Mouse (Mus musculus) brain, embryonic 14.5 days (tissue): ENCODE results near the gene Pomt1. TPM values are rescaled to one million over a fixed set of nuclear protein-coding genes. Genes with fewer than 3 reads are reported as not detected.

Source experiments
- DNase-seq: peaks from one replicate; pipeline ENCODE4 v3.0.0-alpha.2; 2011; ENCODE audit warnings: low read depth
- CTCF ChIP-seq: fragments of 200-500 bp; IDR thresholded peaks from 2 replicates; pipeline ENCODE4 v1.5.1; 2012; ENCODE audit warnings: inconsistent platforms, mild to moderate bottlenecking, moderate library complexity, borderline replicate concordance; ENCODE audit not compliant: insufficient read depth, insufficient read length; ENCODE audit errors: extremely low read depth
- POLR2A ChIP-seq: fragments of 200-500 bp; IDR thresholded peaks from 2 replicates; pipeline ENCODE4 v1.6.1; 2012; ENCODE audit warnings: mild to moderate bottlenecking, inconsistent platforms, borderline replicate concordance; ENCODE audit not compliant: poor library complexity, insufficient read depth, insufficient read length, severe bottlenecking; ENCODE audit errors: extremely low read depth
- polyA plus RNA-seq: library from polyadenylated mRNA; depleted of rRNA; stranded (reverse); fragments of >200 nt; gene quantifications from 2 replicates; pipeline ENCODE4 v1.2.3, GENCODE M21; 2012

The Pomt1 gene
- polyA plus RNA-seq, 1 experiment: 46.4 TPM

- TF ChIP-seq CTCF (no peak), POLR2A (no peak)
- no peak for DNase-seq
These were observed 957 bp upstream of the Pomt1 start for GRCm38 (mm10) chr2:32235433-32235832.

- peak; percentile 81 for DNase-seq
- TF ChIP-seq CTCF (peak; percentile 33; the same call in 1 of the 2 replicates), POLR2A (no peak)
These were observed 534 bp downstream of the Pomt1 start for GRCm38 (mm10) chr2:32236760-32237487.

- TF ChIP-seq CTCF (no peak), POLR2A (no peak)
These were observed 1.2 kb downstream of the Pomt1 start for GRCm38 (mm10) chr2:32237571-32237970.

GRCm38 (mm10) chr2:32238708-32239435, 2.5 kb downstream of the Pomt1 start:
- no peak for DNase-seq
- TF ChIP-seq CTCF (no peak), POLR2A (no peak)

More at GRCm38 (mm10) chr2:32237571-32237970, 1.2 kb downstream of the Pomt1 start:
- no peak for DNase-seq

- TF ChIP-seq CTCF: no peak
- no peak for TF ChIP-seq POLR2A
- DNase-seq: no peak
These were observed 4.2 kb downstream of the Pomt1 start for GRCm38 (mm10) chr2:32240591-32240990.

GRCm38 (mm10) chr2:32242986-32243385, 6.6 kb downstream of the Pomt1 start:
- TF ChIP-seq POLR2A: no peak
- TF ChIP-seq CTCF: no peak
- DNase-seq: no peak

- TF ChIP-seq CTCF (no peak), POLR2A (no peak)
- DNase-seq: no peak
These were observed 10.4 kb downstream of the Pomt1 start for GRCm38 (mm10) chr2:32246741-32247140.

- no peak for TF ChIP-seq POLR2A
- TF ChIP-seq CTCF: no peak
- DNase-seq: no peak
These were observed 12.3 kb downstream of the Pomt1 start for GRCm38 (mm10) chr2:32248377-32249361.

GRCm38 (mm10) chr2:32251791-32252527, 15.6 kb downstream of the Pomt1 start:
- DNase-seq: no peak
- TF ChIP-seq CTCF: no peak

GRCm38 (mm10) chr2:32252658-32253057, 16.3 kb downstream of the Pomt1 start:
- TF ChIP-seq CTCF: no peak
- no peak for TF ChIP-seq POLR2A
- DNase-seq: no peak
